Mouse (Mus musculus): Measurements from ENCODE around the gene Cmss1. TPM values are rescaled to one million over a fixed set of nuclear protein-coding genes. Genes with fewer than 3 reads are reported as not detected.

Cmss1 gene
- polyA plus RNA-seq, 3 experiments from 2014 or later, result 22.9 to 39.5 (median 34.8) TPM

DNA sequence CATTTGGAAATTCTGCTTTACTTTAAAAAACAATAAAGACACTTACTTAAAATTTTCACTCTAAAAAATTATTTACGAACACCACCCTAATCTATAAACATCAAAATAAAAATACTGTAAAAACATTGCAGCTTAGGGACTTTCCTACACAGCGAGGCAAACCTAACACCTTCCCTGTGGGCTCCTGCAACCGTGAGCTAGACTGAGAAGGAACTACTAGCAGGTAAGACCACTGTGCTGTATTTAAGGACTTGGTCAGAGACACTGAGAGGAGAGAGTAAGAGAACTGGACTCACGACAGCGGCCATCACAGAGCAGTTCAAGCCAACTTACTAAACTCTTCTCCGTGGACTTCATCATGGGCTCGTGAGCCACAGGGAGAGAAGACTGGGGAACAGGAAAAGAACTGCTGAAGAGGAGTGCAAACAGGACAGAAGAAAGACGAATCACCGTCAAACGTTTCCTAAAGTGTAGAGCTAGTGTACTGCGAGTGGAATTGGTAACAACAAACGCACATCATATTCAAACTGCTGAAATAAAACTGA lies 136.3 kb downstream of the Cmss1 start:
- peak; percentile 7 for ATAC-seq

DNA sequence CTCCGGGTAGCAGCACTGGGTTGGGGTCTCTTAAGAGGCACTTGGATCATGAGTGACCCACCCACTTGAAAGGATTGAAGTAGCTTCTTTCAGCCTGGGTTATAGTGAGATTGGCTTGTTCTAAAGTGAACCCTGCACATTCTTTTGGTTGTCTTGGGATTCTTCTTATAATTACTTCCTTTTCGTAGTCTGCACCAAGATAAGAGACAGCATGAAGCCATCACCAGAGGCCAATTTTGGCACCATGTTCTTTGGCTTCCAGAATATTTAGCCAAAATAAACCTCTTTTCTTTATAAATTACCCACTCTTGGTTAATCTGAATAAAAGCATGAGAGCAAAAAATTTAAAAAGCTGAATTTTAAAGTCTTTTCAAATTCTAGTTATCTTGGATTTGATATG lies 136.8 kb downstream of the Cmss1 start:
- ATAC-seq, result no peak

DNA sequence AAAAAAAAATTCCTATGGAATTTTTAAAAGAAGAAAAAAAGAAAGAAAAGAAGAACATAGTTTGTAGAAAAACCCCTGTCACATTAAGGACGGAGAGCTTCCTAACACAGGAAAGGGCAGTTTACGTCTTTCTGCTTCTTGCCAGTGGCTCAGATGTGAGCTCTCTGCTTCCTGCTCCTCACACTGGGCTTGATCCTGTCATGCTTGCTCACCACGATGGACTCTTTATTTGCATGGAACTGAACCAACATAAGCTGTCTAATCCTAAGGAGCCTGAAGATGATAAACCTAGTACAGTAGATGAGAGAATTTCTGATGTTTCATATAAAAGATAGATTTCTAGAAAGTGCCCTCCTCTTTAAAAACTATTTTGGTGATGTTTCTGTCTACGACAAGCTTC lies 137.4 kb downstream of the Cmss1 start:
- no peak for ATAC-seq

DNA sequence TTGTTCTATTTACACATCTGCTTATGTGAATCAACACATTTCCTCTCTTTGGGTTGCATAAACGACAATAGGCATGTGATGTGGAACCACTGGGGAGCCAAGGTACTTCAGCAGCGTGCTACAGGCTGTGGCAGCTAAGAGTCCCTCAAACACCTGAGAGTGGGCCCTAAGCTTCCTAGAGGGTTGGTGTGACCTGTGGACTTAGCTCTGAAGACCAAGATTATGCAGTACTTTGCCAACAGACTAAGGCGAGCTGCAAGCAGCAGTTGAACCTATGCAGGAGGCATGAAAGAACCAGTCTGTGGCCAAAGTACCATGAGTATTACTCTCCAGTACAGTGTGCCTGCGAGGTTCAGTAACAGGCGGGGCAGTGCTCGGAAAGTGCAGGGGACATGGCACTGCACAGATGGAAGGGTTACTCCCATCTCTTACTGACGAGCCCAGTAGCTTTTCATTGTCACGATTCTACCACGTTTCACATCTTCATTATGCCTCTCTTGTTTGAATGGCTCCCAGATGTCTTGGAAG lies 141.2 kb downstream of the Cmss1 start:
- no peak for ATAC-seq

DNA sequence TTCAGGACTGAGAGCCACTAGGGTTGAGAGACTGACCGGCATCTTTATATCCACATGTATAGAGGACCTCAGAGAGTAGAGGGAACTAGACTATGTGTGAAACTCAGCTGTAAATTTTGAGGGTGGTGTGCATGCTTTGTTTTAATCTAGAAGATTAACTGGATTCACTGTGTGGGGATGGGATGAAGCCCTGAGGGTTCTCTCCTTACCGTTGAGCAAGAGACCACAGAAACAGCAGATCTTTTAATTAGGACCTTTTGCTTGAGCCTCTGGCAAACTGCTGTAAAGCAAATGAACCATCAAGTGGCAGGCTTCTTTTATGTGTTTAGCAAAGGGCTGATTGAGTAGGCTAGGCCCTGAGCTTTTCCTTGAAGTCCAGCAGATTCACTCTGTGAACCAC lies 150.7 kb downstream of the Cmss1 start:
- ATAC-seq, result no peak

DNA sequence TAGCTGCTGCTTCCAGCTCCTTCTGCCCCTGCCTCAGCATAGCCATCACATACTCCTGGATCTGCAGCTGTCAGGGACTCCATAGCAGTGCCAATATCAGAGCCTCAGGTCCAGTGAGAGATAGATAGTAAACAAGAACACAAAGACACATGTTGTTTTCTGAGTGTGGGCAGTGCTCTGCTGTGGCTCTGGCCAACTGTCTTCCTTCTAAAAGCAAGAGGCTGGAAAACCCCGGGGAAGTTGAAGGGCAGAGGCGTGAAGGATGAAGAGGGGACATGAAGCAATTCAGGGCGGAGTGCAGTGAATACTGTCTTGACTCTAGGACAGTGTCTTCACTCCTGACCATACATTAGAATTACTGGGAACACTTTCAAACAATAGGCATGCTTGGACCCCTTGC lies 151.1 kb downstream of the Cmss1 start:
- peak; percentile 41 for ATAC-seq

DNA sequence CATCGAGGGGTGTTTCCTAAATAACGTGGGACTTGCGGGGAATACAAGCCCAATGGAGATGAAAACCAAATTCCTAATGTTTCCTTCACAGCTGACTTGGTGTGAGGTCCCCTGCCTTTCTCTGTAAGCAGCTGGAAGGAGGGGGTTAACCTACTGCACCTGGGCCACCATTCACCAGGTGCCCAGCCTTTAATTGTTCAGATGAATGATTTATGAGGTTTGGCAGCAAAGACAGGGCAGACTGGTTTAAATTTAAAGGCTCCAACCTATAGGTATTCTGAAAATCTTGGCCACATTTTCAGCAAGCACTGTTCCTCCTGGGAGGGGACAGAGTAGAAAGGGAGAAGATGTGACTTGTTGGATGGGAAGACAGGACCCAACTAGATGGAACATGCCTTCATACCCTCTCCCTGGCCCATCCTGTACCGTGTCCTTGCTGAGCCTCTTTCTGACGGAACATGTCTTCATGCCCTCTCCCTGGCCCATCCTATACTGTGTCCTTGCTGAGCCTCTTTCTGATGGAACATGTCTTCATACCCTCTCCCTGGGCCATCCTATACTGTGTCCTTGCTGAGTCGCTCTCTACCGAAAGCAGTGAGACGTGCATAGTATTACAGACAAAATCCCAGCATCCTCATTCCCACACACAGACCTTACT lies 152.4 kb downstream of the Cmss1 start:
- ATAC-seq, result no peak

DNA sequence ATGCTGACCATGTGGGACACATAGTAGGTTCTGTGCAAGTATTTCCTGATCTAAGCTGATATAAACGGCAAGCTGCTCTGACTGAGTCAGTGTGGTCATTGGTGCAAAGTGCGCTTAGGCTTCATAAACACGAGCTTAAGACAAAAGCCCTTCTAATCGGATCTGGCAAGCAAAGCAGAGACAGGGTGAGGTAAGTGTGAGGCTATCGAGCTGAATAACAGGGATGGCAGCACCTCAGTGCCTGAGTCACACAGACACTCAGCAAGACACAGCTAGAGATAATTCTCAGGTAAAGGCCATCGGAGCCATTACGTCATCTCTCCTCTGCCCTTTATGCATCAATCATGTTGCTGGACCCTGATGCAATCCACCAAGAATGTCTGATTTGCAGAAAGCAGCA lies 153.7 kb downstream of the Cmss1 start:
- ATAC-seq, result no peak

DNA sequence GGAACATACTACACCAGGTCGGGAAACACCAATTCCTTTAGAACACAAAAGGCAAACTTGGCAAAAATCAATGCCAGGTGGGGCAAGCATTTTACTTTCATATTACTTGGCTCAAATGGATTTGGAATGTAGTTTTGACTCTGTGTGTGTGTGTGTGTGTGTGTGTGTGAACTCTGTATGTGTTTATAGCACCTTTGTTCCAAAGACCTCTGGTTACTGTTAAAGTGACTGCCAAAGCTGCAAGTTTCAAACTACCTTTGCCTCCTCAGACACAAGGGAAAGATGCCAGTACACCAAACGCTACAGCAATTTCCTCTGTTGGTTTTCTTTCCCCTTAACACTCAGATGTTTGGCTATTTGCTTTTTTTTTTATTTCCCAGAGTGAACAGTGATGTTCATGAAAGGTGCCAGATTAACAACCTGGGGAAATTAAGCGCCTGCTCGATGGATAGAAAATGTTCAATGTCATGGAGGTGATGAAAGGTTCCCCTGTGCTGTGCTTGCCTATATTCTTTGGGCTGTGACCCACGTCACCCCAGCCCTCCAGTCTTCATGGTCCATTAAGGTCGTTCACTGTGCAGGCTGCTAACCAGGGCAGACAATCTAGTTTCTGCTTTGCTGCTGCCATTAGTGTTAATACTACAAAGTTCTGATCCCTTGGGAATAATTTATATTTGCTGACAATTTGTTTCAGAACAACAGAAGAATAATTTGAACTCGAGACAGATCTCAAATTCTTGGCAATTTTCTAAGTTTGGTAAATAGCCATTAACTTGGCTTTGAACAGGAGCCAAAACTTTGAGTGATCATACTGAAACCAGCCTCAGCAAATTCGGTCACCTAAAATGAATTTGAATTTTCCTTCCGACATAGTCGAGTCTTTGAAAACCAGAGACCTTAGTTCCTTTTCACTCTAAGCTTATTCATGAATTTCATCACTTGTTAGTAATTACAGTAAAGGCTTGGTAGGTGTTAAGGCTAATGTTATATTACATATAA lies 161.3 kb downstream of the Cmss1 start:
- no peak for ATAC-seq

DNA sequence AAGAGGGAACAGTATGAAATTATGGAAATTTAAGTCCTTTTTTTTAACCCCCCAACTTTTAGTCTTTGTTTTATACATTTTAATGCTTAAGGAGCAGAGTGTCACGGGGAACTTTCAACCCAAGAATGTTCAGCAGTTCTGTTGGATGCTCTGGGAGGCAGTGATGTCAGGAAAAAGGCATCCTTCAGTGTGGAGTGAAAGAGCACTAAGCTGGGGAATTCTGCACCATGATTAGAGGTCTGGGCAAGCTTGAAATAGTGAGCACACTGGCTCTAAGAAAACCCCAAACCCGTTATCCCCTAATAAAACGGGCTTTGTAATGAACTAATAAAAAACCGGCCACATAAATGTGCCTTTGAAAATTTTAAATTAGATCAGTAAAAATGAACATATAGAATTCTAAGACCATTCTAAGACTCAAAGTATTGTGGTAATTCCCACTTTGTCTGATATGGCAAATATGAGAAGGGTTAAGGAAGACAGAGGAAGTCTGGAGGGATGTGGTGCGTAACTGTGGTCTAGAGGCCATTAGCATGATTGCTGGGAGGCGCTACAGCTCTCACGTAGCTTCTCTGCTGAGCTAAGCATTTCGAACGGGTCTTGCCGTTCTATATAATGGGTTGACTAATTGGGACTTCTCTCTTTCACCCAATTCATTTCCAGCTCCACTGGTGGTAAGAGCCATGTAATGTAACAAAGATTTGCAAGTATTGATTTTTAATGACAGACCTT lies 165.8 kb downstream of the Cmss1 start:
- no peak for ATAC-seq

DNA sequence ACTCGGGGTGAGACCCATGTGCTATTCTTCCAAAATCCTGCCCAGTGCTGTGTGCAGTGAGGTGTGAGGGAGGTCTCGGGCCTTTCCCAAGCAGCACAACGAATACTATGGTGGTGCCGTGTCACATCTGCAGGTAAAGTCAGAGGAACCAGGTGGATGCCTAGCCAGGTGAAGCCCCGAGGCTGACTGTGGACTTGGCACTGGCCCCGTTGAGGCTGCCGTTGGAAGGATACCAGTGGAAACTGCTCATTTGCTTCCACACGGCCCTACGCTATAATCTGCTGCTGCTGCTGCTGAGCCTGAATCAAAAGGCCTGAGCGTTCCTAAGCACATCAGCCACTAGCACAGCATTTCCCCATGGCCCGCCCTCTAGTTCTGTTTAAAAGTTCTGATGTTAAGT lies 167.5 kb downstream of the Cmss1 start:
- no peak for ATAC-seq

DNA sequence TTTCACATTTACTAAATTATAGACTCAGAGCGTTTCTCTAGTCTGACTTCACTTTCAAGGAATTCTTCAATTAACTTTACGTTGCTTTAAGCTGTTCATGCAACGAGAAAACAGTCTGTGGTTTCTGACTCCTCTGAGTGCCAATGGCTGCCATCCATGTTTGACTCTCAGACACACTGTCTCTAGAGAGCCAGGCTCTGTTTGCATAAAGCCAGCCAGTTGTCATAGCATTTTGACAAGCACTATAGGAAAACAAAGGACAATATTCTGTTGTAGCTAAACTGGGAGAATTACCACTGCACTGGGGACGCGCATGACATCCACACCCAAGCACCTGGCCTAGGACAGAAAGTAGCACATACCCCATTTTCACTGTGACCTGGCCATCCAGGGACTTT lies 168.4 kb downstream of the Cmss1 start:
- ATAC-seq, result no peak

DNA sequence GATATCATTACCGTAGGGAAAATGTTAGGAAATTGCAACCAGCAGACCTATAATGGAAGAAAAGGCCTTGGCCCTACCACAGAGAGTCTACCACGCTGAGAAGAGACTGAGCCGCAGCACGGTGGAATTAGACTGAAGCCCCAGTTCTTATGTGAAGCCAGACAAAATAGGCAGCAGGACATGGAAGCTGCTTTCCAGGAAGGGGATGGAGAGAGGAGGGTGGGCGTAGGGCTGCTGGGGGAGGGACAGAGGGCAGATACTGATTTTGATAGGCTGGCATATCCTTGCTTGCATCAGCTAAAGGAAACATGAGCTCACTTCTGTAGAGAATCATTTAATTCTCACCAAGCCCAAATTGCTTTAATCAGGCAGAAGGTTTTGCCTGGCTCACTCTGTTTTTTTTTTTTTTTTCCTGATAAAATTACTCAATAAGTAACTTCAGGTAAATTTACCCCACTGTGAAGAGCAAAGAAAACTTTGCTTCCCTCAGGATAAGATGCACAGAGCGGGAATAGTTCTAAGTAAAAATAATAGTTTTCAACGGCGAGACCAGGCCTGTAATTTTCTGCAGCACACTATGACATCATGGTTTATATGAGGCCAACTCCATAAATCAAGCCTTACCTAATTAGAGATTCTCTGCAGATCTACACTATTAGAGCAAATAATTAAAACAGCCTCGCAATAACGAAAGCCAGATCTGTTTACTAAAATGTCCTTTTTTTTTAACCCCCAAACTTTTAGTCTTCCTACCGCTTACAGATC lies 169.0 kb downstream of the Cmss1 start:
- ATAC-seq, result no peak

DNA sequence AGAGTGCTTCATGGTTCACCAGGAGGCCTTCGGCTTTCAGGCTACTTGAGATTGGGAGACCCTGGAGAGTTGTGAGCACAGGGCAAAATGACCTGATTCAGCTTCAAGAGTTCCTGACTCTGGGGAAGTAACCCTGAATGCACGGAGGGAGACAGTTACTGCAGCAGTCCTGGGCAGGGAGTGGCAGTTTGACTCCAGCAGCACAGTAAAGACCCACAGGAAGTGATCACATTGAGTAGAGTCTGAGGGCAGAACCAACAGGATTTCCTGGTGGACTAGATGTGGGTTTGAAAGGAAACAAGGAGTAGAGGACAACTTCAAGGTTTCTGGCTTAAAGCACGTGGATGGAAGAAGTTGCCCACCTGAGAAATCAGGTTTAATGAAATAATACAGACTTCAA lies 172.0 kb downstream of the Cmss1 start:
- peak; percentile 96 for ATAC-seq

DNA sequence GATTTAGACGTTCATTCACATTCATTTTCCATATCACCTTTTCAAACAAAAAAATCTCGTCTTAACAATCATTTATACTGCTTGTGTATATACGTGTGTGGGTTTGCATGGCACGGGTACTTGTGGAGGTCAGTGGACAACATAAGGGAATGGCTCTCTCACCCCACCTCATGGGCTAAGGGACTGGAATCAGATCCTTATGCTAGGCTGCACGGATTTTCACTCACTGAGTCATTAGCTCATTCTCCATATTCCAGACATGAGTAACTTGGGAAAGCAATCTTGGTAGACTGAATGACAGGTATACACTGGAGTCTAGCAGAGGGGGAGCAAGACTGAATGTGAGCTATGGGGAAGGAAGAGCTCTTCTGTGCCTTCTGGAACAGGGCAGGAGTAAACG lies 173.0 kb downstream of the Cmss1 start:
- no peak for ATAC-seq

DNA sequence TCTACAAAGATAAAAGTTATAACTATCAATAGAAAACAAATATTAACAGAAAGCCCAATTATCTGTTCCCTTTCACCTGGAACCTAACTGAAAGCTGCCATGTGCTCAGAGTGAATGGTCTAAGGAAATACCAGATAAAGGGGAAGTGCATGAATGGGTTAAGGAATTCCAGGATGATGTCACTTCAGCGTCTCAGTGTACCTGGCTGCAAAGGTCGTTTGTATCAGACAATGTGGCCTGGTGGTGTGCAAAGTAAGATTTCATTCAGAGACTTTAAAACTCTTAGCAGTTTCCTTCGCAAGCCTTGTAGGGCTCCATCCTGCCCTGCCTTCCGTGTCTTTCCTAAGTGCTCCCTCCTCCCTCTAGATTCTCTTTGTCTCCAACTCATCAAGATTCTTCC lies 173.5 kb downstream of the Cmss1 start:
- ATAC-seq, result no peak

DNA sequence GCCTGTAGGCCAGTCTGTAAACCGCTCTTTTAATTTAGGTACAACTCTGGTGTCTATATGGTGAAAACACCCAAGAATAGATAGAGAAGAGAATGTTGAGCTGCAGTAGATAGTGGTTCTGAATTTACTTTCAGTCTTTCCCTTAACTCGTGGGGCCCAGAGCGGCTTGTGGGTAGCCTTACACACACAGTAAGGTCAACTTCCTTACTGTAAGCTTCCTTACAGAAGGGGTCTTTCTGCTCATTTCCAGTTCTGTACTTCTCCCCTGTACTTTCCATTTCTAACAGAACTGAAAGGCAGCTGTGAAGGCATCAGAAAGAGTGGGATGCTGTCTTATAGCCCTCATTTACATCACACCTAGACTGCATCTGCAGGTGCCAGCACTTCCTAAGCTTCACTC lies 175.4 kb downstream of the Cmss1 start:
- ATAC-seq, result peak; percentile 15

DNA sequence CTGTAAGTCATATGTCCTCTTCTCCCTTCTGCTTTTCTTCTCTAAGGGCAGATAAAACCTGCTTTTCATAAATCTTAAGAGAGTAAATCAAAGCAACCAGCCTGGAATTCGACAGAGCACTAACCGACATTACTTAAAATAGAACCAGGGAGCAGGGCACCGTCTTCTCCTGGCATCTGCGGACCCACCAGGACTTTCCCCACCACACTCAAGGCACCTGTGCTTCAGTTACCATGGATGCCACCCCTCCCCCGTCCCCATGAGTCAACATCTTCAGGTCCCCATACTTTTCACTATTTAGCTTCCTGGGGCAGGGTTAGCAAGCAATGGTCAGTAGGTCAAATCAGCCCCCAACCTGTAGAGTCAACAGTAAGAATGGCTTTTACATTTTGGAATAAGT lies 177.7 kb downstream of the Cmss1 start:
- ATAC-seq, result no peak

DNA sequence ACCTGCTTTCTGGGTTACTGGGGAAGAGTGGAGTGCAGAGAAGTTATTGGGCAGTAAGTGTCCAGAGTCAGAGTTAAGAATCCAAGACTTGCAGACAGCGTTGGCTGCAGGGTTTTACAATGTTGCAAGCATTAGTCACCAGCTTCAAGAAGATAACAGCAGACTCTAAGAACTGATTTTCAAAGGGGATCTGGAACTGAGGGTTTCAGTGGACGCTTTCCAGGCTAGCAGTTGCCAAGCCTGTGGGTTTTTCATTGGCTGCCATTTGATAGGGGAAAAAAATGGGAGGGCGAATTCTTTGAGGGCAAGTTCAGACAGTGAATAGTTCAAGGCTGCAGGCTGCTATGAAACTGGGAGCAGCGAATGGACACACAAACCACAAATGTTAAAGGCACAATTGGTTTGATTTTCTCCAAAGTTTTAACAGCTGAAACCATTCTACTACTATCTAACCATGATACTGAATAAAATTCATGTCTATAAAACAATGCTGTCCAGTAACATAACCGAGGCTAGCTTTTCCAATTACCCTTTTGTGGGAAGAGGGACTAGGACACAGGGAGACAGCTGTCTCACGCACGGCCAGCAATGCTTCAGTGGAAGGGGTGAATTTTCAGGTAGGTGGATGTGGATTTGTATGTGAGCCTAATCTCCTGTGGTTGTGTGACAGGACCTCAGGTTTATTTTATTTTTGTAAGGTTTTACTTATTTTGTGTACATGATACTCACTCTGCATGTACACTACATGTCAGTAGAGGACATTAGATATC lies 179.0 kb downstream of the Cmss1 start:
- no peak for ATAC-seq

DNA sequence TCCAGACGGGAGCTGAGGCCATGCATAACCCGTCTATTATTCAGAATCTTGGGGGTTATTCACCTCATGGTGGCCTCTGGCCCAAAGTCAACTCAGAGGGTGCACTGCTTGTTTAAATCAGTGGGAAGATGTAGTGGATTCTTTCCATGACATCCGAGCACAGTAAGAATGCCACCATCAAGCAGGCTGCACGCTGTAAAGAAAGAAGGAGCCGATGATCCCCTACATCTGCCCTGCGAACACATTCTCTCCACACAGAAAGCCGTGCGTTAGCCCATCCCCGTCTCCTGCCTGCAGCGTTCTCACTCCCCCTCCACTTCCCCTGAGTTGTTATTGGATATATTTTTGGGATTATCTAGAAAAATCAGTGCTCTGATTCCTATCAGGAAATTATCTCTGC lies 180.0 kb downstream of the Cmss1 start:
- no peak for ATAC-seq
